Mouse (Mus musculus) erythroblast, adult 5-6 weeks (primary cell): Measurements from ENCODE around the gene Robo1. TPM values are rescaled to one million over a fixed set of nuclear protein-coding genes. Genes with fewer than 3 reads are reported as not detected.

Experiments used
- ATAC-seq: replicated peaks from 2 replicates; pipeline ENCODE4 v1.8.0; 2016; ENCODE audit warnings: moderate number of reproducible peaks, mild to moderate bottlenecking, moderate TSS enrichment, inconsistent platforms; ENCODE audit not compliant: poor library complexity, low FRiP score, severe bottlenecking
- total RNA-seq, 2 experiments: library from RNA; stranded (forward) in 1 of 2; stranded (reverse) in 1 of 2; fragments of 150-400 nt in 1 of 2; fragments of 200-764, 138-1000 nt in 1 of 2; gene quantifications; 2 replicates each; pipeline versions ENCODE4 v1.2.3 to v1.2.4; 2015 to 2017; ENCODE audit warnings: low replicate concordance in 2 of 2

Robo1 gene
- total RNA-seq (2015; ENCODE audit: low replicate concordance), result not detected in 2 replicates
- 0.43 TPM in 1 of 2 replicates, not detected in the other for total RNA-seq (2017; ENCODE audit: low replicate concordance)

DNA sequence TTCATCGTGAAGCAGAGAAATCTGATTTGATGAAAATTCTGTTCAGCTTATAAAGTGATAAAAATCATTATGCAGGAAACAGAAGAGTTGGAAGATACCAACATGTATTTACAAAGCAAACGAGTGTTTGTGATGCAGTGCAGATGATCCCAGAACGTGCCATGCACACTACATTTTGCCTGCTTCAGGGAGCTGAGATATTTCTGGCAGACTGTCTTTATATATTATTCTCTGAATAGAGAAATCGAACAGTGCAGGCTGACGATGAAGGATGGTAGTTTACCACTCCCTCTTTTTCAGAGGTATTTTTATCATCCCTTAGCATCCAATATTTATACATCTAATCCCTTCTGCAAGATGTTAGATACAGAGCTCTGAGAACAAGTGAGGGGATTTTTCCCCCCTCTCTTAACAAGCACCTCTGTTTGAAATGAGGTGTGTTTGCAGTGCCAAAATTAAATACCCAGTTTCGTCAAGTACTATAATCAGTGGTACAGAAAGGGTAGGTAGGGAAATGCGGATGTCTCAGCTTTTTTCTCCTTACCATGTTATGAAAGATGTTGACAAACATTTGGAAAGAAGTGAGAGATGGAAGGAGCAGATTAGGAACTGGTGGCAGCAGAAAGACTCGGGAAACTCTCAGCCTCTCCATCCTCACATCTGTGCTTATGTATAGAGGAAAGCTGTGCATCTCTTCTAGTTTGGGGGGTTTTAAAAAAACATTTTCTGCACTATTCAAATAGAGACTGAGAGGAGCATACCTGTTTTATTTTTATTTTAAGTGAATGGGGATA is at the start of gene Robo1:
Gene Robo1, plus strand, starts transcription at position 770 of the 794 bp plus-strand sequence.
- ATAC-seq, result no peak

DNA sequence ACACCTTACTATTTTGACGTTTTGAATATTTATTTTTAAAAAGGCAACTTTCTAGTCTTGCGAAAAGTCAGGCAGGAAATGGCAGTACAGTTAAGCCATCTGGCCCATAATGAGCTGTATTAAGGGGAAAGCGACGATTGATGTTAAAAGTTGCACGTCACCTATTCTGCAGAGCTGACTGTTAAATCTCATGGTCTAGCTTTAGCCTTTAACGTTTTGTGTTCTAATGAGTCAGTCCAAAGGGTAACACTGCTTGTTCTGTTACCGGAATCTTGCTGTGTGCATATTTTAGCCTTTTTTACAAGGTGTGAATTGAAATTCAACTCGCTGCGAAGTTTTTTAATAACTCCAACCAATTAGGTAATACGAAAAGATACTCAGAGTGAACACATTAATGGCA is 40.3 kb upstream of the Robo1 start:
- ATAC-seq, result no peak

- no peak for ATAC-seq
These were observed 31.6 kb upstream of the Robo1 start for GRCm38 (mm10) chr16:72276390-72277074.

- no peak for ATAC-seq
These were observed 194 bp downstream of the Robo1 start for GRCm38 (mm10) chr16:72308331-72308668.

DNA sequence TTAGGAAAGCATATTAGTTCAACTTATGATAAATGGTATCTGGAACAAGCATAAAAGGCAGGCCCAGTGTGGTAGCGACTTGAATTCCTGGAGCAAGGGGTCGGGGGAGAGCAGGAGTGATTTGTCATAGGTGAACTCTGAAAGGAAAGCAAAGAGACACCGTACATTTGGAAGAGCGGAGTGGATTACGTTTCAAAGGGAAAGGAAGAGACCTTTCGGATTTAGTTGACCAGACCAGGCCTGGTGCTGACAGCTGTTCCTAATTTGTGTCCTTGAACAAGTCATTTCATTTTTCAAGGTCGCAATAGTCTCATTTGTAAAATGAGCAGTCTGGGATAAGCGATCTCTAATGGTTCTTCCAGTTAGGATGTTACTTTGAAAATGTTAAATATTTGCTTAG is 19.2 kb downstream of the Robo1 start:
- ATAC-seq, result no peak

- no peak for ATAC-seq
These were observed 20.5 kb downstream of the Robo1 start for GRCm38 (mm10) chr16:72328579-72328978.

DNA sequence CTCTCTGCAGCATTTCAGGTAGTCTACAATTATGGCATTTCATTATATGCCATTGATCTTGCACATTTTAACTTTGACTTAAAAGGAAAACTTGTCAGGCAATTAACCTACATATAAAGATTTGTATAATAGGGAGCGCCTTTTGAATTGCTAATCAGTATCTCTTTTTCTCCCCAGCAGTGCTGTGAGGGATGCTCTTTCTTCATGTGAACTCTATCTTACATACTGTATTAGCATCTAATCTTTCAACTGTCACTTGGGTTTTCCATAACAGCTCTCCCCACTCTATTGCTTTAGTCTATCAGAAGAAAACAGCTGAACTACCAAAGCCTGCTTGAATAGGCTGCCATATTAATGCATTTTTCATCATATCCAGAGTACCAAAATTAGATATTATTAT is 29.7 kb downstream of the Robo1 start:
- ATAC-seq, result no peak

- ATAC-seq, result no peak
These were observed 42.3 kb downstream of the Robo1 start for GRCm38 (mm10) chr16:72350422-72350821.

- ATAC-seq, result no peak
These were observed 48.6 kb downstream of the Robo1 start for GRCm38 (mm10) chr16:72356515-72357357.

DNA sequence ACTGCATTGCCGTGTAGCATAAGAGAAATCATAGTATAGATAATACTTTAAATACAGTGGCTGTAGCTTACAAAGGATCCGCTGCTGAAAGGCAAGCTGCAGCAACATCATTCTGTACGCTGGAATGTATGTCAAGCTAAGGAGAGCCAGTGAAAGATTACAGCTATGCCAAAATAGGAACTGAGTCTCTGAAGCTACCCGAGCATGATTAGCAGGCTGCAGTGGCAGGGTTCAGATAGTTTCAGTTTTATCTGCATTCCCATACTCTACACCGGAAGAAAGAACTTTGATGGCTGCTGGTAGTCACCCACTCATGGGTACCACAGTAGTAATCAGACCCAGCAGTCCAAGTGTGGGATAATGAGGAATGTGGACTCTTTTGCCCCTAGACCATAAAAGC is 68.8 kb downstream of the Robo1 start:
- no peak for ATAC-seq

DNA sequence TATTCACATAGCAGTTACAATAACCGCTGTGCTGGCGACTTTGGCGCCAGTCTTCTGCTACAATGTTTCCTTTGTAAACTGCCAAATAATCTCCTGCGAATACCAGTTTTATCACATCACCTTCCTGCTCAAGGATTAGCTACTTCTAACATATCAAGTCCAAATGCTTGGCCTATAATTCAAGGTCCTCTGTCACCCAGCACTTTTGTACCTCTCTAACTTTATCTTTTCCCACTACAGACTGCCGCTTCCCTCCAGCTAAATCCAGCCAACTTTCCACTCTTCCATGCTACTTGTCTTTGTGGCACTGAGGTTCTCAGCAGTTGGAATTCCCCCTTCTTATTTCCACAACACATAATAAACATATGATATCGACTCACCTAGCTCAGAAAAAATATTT is 73.7 kb downstream of the Robo1 start:
- no peak for ATAC-seq

GRCm38 (mm10) chr16:72383566-72383965 is 75.5 kb downstream of the Robo1 start:
- no peak for ATAC-seq

DNA sequence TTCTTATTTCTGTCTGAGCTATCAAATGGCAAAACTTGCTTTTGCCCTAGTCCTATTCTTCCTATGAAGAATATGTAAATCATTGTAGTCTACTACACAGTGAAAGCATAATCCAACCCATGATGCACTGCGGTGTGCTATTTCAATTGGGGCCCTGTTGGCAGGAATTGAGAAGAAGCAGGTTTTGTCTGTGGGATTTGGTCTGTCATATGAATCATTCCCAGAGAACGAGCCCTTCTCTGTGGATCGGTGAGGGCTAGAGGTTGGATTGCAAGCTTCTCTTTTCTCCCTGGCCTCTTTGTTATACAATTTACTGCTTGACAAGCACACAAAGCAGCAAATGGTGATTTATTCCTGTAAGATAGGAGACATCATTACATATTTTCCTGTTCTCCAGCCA is 85.4 kb downstream of the Robo1 start:
- no peak for ATAC-seq

GRCm38 (mm10) chr16:72398811-72399210 is 90.7 kb downstream of the Robo1 start:
- ATAC-seq, result no peak

GRCm38 (mm10) chr16:72402381-72402780 is 94.3 kb downstream of the Robo1 start:
- ATAC-seq, result no peak

GRCm38 (mm10) chr16:72409820-72410219 is 101.7 kb downstream of the Robo1 start:
- no peak for ATAC-seq

DNA sequence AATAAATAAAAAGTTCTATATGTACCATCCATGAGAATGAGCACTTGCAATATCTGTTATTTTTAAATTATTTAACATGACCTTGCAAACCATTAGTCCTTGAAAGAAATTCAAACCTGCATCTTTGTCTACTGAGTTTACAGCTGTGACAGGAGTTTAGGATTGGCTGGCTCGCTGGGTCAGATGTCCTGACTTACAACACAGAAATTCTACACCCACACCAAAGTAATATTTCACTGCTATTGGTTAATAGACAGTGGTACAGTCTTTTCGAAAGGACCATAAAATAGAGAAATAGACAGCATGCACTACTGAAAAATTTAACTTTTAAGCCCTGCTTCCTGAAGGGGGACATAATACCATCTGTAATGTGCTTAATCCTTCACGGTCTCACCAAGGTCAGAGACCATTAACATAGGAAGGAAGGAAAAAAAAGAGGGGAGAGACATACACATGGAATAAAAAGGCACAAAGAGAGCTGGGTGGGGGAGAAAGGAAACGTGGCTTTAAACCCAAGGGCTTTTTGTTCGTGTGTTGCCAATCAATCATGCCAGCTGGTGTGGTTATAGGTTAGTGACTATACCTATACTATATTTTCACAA is 103.7 kb downstream of the Robo1 start:
- no peak for ATAC-seq

- no peak for ATAC-seq
These were observed 104.8 kb downstream of the Robo1 start for GRCm38 (mm10) chr16:72412879-72413278.

DNA sequence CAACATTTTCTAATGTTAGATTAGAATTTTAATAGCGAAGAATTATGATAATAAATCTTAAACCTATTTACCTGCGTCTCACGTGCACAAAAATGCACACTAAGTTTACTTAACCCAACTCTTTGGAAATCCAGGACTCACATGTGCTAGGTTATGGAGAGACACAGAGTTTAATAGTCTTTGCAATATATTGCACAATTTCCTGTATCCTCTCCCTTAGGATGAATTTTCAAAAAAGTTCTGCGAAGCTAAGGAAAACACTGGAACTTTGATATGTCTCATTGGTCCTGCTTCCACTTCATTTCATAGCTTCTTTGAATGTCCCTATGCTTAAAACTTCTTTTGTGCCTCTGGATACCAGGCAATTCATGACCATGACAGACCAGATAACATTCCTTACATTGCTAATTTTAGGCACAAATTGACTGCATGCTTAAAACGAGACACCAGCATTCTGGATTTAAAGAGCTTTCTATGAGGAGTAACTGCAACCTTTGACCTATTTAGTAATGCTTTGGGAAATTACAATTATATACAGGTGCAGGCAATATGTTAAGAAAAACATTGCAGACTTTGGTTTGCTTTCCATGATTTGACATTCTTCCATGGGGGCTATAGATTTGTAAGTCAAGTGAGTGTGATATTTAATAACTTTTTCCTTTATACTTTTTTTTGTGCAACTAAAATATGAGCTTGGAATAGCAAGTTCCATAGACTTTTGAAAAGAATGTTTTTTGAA is 111.4 kb downstream of the Robo1 start:
- ATAC-seq, result no peak
